Mouse (Mus musculus) bone marrow macrophage, adult 2 months (primary cell): ENCODE data around the gene Olfr1513.

Source experiments
- CTCF ChIP-seq: IDR thresholded peaks from 2 replicates; pipeline ENCODE4 v1.5.1; 2012; ENCODE audit warnings: low read depth, mild to moderate bottlenecking, low read length, moderate library complexity
- POLR2A ChIP-seq: IDR thresholded peaks from 2 replicates; pipeline ENCODE4 v1.6.1; 2012; ENCODE audit warnings: mild to moderate bottlenecking, low read depth, low read length, borderline replicate concordance

- no peak for TF ChIP-seq CTCF
- no peak for TF ChIP-seq POLR2A
Observed at GRCm38 (mm10) chr14:52327375-52327901, 28.8 kb downstream of the Olfr1513 start.
